Mouse (Mus musculus) lung, embryonic 15.5 days (tissue): ENCODE measurements around the gene Mars2. TPM values are rescaled to one million over a fixed set of nuclear protein-coding genes. Genes with fewer than 3 reads are reported as not detected.
A peak's percentile ranks its signal among the peaks of the same experiment; 100 is the strongest.

Experiments used
- ATAC-seq: fragments of 200-750 bp; cut with Nextera tagmentation; 2 replicates; pipeline ENCODE4 v1.8.0; 2017; ENCODE audit warnings: moderate number of reproducible peaks, borderline replicate concordance; ENCODE audit not compliant: low FRiP score, low TSS enrichment; ENCODE audit errors: extremely low read depth
- H3K27ac ChIP-seq: fragments of 300-500 bp; sonication (generic); 2 replicates; pipeline ENCODE4 v1.5.1; 2015; ENCODE audit warnings: moderate library complexity, mild to moderate bottlenecking, inconsistent platforms
- H3K27me3 ChIP-seq: fragments of 300-500 bp; sonication (generic); 2 replicates; pipeline ENCODE4 v1.6.1; 2015; ENCODE audit warnings: inconsistent platforms
- H3K36me3 ChIP-seq: fragments of 300-500 bp; sonication (generic); 2 replicates; pipeline ENCODE4 v1.6.1; 2015; ENCODE audit warnings: inconsistent platforms
- H3K4me1 ChIP-seq: fragments of 300-500 bp; sonication (generic); 2 replicates; pipeline ENCODE4 v1.6.1; 2015; ENCODE audit warnings: inconsistent platforms
- H3K4me2 ChIP-seq: fragments of 300-500 bp; sonication (generic); 2 replicates; pipeline ENCODE4 v1.6.1; 2015; ENCODE audit warnings: inconsistent platforms, mild to moderate bottlenecking, moderate library complexity
- H3K4me3 ChIP-seq: fragments of 300-500 bp; sonication (generic); 2 replicates; pipeline ENCODE4 v1.5.1; 2015; ENCODE audit warnings: mild to moderate bottlenecking, inconsistent platforms
- H3K9ac ChIP-seq: fragments of 300-500 bp; sonication (generic); 2 replicates; pipeline ENCODE4 v1.6.1; 2015; ENCODE audit warnings: inconsistent platforms
- H3K9me3 ChIP-seq: fragments of 300-500 bp; sonication (generic); 2 replicates; pipeline ENCODE4 v1.6.1; 2016; ENCODE audit warnings: inconsistent platforms
- WGBS: fragments of 180-500 bp; shearing (Covaris S2); methylation state at CpG from one replicate; pipeline ENCODE4 v1.1.7; 2015; 5-methylcytosine and 5-hydroxymethylcytosine counted together
- polyA plus RNA-seq: library from polyadenylated mRNA; unstranded; fragments of >200 nt; fragmentation: Nextera tagmentation; extraction: Ambion mirVana; gene quantifications from 2 replicates; pipeline ENCODE4 v1.2.1, GENCODE M21; 2015

Gene Mars2
- polyA plus RNA-seq, 1 experiment from 2014 or later = 2.5 TPM

DNA sequence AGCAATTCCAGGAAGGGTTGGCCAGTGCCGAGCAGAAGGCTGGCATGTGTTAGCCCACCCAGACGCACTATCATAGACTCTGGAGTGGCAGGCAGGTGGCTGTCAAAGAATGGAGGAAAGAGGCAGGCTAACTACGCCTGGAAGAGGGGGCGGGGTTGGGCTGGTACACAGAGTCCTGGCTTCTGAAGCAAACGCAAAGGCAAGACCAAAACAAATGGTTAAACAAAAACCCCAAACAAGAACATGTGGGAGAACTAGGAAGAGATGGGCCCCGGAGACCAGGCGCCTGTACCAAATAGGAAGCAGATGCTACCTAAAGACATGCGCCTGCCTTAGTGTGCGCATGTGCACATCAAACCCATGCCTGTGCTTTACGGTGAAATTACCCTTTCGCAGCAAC, 12.9 kb upstream of the Mars2 start:
- WGBS = 66% methylated on average over 11 of the region's 11 CpGs
- H3K9ac ChIP-seq = no peak overlapping the region
- no peaks in the 10 kb centered on the region for H3K36me3 ChIP-seq
- peak overlapping the region; percentile 51; the same call in 1 of the 2 replicates for H3K4me3 ChIP-seq
- no peak for ATAC-seq
- peak overlapping the region; percentile 55 for H3K4me2 ChIP-seq
- no peaks in the 10 kb centered on the region for H3K9me3 ChIP-seq
- no peak overlapping the region for H3K27ac ChIP-seq
- peaks cover 40% of the 10 kb centered on the region for H3K4me1 ChIP-seq
- H3K27me3 ChIP-seq = no peaks in the 10 kb centered on the region

DNA sequence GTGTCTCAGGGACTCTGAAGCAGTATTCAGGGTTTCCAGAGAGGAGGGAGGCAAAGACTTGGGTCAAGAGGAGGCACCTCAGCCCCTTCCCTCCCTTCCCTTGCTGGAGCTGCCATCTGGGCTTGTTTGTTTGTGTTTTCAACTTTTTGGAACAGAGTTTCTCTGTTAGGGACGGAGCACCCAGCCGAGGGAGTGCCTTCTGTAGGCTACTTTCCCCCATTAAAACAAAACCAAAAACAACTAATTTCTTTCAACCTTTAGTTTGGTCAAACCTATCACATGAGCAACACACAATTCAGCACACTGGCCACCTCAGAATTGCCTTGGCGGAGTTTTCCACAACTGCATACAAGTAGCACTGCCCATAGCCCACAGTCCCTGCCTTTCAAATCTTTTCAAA, 11.6 kb upstream of the Mars2 start:
- peak overlapping the region; percentile 55 for H3K4me2 ChIP-seq
- no peak for ATAC-seq
- 27% methylated on average over 3 of the region's 3 CpGs for WGBS
- H3K27ac ChIP-seq = peak overlapping the region; percentile 87
- H3K27me3 ChIP-seq = no peaks in the 10 kb centered on the region
- no peaks in the 10 kb centered on the region for H3K9me3 ChIP-seq
- peak overlapping the region; percentile 61 for H3K9ac ChIP-seq
- peak overlapping the region; percentile 51 for H3K4me3 ChIP-seq
- no peaks in the 10 kb centered on the region for H3K36me3 ChIP-seq
- H3K4me1 ChIP-seq = peaks cover 35% of the 10 kb centered on the region

DNA sequence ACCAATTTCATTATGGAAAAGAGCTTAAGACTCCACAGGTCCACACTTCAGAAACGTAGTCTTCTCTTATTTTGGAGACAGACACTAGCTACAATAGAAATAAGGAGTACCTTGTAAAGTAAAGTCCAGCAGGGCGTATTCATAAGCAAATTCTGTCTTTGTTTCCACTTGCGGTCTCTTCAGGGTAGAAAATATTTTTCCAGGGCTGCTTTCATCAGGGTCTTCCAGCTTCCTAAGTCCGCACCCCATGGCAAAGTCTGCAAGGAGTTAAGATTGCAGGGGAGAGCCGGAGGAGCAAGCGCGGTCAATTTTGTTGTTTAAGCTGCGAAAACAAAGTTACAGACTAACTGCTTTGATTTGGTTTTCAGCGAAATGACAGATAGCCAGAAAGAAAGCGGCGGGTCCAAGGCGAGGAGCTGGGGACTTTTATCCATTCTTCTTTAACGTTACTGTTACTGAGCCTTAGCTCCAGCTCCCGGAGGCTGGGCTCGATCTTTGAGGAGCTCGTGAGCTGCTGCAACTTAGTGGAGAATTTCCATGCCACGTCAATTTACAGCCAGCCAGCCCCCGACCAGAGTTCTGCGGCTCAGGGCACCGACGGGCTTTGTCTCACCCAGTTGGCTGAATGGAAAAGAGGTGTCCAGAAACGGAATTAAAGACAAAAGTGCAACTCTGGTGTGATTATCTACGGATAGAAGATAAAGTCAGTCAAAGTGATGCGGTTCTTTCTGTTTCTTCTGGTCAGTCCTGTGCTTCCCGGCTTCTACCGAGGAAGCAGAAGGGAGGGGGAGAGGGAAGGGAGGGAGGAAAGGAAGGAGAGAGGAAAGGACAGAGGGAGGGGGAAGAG, 10.7 kb upstream of the Mars2 start, which contains the start of gene Rftn2:
Gene Rftn2 (minus strand): TSS at position 772 of the 847 bp plus-strand sequence.
- peak; percentile 68 for ATAC-seq

DNA sequence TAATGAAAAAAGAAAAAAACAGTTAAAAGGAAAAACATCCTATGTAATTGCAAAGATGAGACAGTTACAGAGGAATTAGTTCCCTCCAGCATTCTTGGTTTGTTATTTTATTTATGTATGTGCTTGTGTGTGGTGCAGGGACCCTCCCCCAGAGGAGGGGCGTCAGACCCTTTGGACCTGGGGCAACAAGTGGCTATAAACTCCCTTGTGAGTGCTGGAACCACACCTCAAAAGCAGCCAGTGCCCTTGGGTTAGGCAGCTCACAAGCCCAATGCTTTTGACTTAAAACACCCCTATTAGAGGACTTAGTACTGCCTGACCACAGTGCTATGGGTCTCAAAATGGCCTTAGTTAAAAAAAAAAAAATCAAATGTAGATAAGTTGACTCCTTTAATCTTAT, 9.6 kb upstream of the Mars2 start:
- H3K4me1 ChIP-seq = peaks cover 20% of the 10 kb centered on the region
- no peak overlapping the region for H3K4me3 ChIP-seq
- WGBS = 35% methylated on average over 1 of the region's 1 CpGs
- H3K27ac ChIP-seq = no peak overlapping the region
- H3K9ac ChIP-seq = no peak overlapping the region
- no peak for ATAC-seq
- no peaks in the 10 kb centered on the region for H3K9me3 ChIP-seq
- no peak overlapping the region for H3K4me2 ChIP-seq
- H3K36me3 ChIP-seq = no peaks in the 10 kb centered on the region
- no peaks in the 10 kb centered on the region for H3K27me3 ChIP-seq

More for the DNA sequence above, 10.7 kb upstream of the Mars2 start, which contains the start of gene Rftn2:
- Histone ChIP-seq H3K27me3 (no peaks in the 10 kb centered on the region), H3K9me3 (no peaks in the 10 kb centered on the region), H3K4me1 (peaks cover 30% of the 10 kb centered on the region), H3K36me3 (no peaks in the 10 kb centered on the region), H3K27ac (peak within 1 kb of the TSS; percentile 87), H3K4me3 (peak within 1 kb of the TSS; percentile 51), H3K4me2 (peak within 1 kb of the TSS; percentile 55), H3K9ac (peak within 1 kb of the TSS; percentile 61)
- 1% methylated on average over 26 of the region's 26 CpGs for WGBS

DNA sequence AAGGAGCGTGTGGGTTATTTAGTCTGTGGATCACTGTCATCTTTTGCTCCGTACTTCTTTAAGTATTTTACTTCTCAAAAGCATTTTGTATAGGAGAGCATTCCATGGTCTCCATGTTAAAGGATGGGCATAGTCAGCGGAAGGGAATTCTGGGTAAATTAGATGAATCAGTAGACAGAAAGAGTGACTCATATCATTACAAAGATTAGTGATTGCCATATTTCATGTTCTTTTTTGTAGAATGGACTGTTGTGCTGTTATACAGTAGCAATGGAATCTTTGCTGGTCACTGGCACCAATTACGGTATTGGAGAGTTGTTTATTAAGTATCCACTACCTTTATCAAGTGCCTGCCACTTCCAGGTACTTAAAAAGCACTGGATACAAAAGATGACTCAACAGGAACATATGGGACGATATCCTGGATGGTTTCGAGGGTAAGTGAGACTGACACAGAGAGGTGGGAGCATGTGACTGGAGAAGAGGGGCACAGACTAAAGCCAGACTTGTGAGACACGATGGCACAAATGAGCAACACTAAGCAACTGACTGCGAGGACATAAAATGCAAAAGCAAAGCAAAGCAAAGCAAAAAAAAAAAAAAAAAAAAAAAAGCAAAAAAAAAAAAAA, 8.6 kb upstream of the Mars2 start:
- Histone ChIP-seq H3K4me3 (no peak overlapping the region), H3K27me3 (no peaks in the 10 kb centered on the region), H3K27ac (no peak overlapping the region), H3K36me3 (no peaks in the 10 kb centered on the region), H3K4me2 (no peak overlapping the region), H3K4me1 (peaks cover 10% of the 10 kb centered on the region), H3K9ac (no peak overlapping the region), H3K9me3 (no peaks in the 10 kb centered on the region)
- no peak for ATAC-seq
- WGBS = 82% methylated on average over 8 of the region's 8 CpGs

DNA sequence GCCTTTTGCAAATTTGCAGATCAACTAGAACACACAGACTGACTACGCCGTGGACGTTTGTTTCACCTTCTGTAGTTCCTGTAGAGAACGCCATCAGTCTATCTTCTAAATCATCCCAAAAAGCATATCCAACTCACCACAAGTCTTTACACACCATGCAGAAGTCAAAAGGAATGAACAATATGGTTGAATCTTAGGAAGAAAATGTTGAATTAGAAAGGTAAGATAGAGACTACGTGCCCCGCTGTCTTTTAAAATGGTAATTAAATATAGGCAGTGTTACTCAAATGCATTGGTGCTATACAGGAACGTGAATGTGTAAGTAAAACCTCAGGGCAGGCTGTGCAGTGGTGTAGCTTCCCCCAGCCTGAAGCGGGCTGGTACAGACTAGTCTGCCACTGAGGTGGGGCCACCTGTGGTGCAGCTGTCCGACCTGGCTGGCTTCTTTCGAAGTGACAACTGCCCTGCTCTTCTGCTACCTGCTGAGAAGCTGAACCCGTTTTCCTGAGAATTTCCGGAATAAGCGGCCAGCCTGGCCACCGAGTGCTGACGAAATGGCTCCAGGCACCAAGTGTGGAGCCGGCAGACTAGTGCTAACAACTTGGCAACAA, 2.0 kb upstream of the Mars2 start:
- WGBS = 56% methylated on average over 16 of the region's 16 CpGs
- Histone ChIP-seq H3K4me3 (no peak overlapping the region), H3K36me3 (no peaks in the 10 kb centered on the region), H3K4me2 (no peak overlapping the region), H3K27ac (no peak overlapping the region), H3K4me1 (peaks cover 24% of the 10 kb centered on the region), H3K27me3 (no peaks in the 10 kb centered on the region), H3K9me3 (no peaks in the 10 kb centered on the region), H3K9ac (no peak overlapping the region)
- ATAC-seq = no peak

DNA sequence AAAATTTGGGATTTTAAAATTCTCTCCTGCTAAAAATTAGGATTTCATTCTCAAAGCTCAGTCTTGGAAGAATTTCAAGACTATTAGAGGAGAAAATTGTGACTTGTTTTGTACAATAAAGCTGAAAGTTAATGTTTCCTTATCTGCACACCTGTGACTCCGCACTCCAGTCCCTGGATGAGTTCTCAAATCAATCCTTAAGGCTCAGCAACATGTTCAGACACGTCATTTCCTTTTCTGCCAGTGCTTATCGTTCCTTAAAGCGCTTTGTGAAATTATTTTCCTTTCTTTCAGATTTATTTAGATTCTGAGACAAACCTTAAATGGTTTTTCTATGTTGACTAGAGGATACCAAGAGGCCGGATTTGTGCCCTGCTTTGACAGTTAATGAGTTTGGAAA, 490 bp upstream of the Mars2 start:
- H3K9ac ChIP-seq = peak overlapping the region; percentile 39
- peaks cover 32% of the 10 kb centered on the region for H3K4me1 ChIP-seq
- H3K27me3 ChIP-seq = no peaks in the 10 kb centered on the region
- peak overlapping the region; percentile 46; the same call in 1 of the 2 replicates for H3K27ac ChIP-seq
- ATAC-seq = no peak
- 21% methylated on average over 5 of the region's 5 CpGs for WGBS
- no peaks in the 10 kb centered on the region for H3K9me3 ChIP-seq
- peak overlapping the region; percentile 89 for H3K4me3 ChIP-seq
- peak overlapping the region; percentile 92 for H3K4me2 ChIP-seq
- H3K36me3 ChIP-seq = no peaks in the 10 kb centered on the region

DNA sequence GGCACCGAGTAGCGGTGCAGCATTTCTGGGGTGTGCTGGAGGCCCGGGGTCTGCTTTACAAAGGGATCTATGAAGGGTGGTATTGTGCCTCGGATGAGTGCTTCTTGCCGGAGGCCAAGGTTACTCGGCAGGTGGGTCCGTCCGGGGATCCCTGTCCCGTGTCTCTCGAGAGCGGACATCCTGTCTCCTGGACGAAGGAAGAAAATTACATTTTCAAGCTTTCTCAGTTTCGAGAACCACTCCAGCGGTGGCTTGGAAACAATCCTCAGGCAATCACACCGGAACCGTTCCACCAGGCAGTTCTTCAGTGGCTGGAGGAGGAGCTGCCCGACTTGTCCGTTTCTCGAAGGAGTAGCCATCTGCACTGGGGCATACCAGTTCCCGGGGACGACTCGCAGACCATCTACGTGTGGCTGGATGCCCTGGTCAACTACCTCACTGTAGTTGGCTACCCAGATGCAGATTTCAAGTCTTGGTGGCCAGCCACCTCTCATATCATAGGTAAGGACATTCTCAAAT, 725 bp downstream of the Mars2 start:
- peak overlapping the region; percentile 92 for H3K4me2 ChIP-seq
- no peaks in the 10 kb centered on the region for H3K9me3 ChIP-seq
- H3K27me3 ChIP-seq = no peaks in the 10 kb centered on the region
- peak overlapping the region; percentile 89 for H3K4me3 ChIP-seq
- ATAC-seq = 0 out of 2 replicates have a peak, but pooled peaks have one; percentile 2
- peaks cover 32% of the 10 kb centered on the region for H3K4me1 ChIP-seq
- under 1% methylated on average over 23 of the region's 23 CpGs for WGBS
- 0 out of 2 replicates have a peak overlapping the region, but pooled peaks have one; percentile 63 for H3K27ac ChIP-seq
- H3K36me3 ChIP-seq = no peaks in the 10 kb centered on the region
- H3K9ac ChIP-seq = peak overlapping the region; percentile 68

DNA sequence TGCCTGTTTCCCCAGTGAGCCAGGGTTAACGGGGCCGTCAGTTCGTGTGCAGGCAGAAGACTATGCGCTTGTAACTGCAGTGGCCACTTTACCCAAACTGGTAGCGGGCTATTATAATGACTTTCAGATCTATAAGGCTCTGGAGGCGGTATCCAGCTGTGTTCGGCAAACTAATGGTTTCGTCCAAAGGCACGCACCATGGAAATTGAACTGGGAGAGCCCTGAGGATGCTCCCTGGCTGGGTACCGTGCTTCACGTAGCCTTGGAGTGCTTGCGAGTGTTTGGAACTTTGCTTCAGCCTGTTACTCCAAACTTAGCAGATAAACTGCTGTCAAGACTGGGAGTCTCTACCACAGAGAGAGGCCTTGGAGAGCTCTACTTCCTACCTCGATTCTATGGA, 1.5 kb downstream of the Mars2 start:
- Histone ChIP-seq H3K9me3 (no peaks in the 10 kb centered on the region), H3K27me3 (no peaks in the 10 kb centered on the region), H3K4me3 (peak overlapping the region; percentile 89), H3K36me3 (no peaks in the 10 kb centered on the region), H3K27ac (no peak overlapping the region), H3K4me2 (peak overlapping the region; percentile 92), H3K9ac (peak overlapping the region; percentile 68), H3K4me1 (peaks cover 32% of the 10 kb centered on the region)
- WGBS = 23% methylated on average over 13 of the region's 13 CpGs
- ATAC-seq = no peak

DNA sequence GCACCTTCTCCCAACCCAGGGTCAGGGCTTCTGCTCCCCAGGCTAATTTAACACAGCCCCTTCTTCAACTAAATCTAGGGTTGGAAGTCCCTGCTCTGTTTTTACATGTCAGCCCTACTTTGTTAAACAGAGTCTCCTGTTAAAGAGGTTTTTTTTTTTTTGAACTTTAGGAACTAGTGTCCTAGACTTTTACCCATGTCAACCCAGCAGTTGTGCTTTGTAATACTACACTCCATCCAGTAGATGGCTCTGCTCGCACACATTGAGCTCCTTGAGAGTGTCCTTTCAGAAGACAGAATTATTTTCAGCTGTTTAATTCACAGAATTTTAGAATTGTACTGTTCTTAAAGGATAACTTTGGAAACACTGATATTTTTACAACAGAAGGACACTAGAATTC, 2.3 kb downstream of the Mars2 start:
- Histone ChIP-seq H3K4me1 (peaks cover 32% of the 10 kb centered on the region), H3K36me3 (no peaks in the 10 kb centered on the region), H3K27me3 (no peaks in the 10 kb centered on the region), H3K9me3 (no peaks in the 10 kb centered on the region), H3K9ac (peak overlapping the region; percentile 24; the same call in 1 of the 2 replicates), H3K27ac (no peak overlapping the region), H3K4me2 (peak overlapping the region; percentile 92), H3K4me3 (peak overlapping the region; percentile 89)
- WGBS = 2% methylated on average over 1 of the region's 1 CpGs
- ATAC-seq = no peak

DNA sequence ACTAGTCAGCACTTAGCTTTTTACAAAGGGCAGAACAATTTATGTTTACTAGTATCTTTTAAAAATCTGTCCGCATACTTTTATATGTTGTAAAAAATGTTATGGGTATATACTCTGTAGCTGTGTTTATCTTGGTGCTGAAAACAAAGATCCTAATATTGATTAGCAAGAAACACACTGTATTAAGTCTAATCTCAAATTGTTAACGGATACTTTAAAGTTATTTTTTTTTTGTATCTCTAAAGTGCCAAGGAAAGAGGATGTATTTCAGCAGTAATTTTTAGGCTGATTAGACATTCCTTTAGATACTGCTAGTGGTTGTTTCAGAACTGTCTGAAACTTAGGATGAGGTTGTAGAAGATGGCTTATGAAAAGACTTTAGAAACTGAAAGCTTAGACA, 9.4 kb downstream of the Mars2 start:
- H3K4me3 ChIP-seq = no peak overlapping the region
- no peak for ATAC-seq
- H3K27me3 ChIP-seq = no peaks in the 10 kb centered on the region
- WGBS = 73% methylated on average over 2 of the region's 2 CpGs
- H3K4me2 ChIP-seq = no peak overlapping the region
- H3K4me1 ChIP-seq = no peaks in the 10 kb centered on the region
- H3K9ac ChIP-seq = no peak overlapping the region
- no peaks in the 10 kb centered on the region for H3K36me3 ChIP-seq
- H3K27ac ChIP-seq = no peak overlapping the region
- no peaks in the 10 kb centered on the region for H3K9me3 ChIP-seq
